Mouse (Mus musculus): Measurements from ENCODE around the gene Gspt1. TPM values are rescaled to one million over a fixed set of nuclear protein-coding genes. Genes with fewer than 3 reads are reported as not detected.
A peak's percentile ranks its signal among the peaks of the same experiment; 100 is the strongest.

Gene Gspt1
- polyA plus RNA-seq, 1 experiment from 2014 or later, result 111 TPM

GRCm38 (mm10) chr16:11174671-11175081, 79.4 kb downstream of the Gspt1 start:
- Histone ChIP-seq H3K9ac (ENCODE audit: low read length) (peak overlapping the region; percentile 83), H3K27ac (ENCODE audit: low read depth, low read length) (peak overlapping the region; percentile 46; the same call in 1 of the 2 replicates), H3K27me3 (ENCODE audit: control insufficient read depth, insufficient read depth, low read length) (peaks cover 2% of the 10 kb centered on the region; the same call in 1 of the 2 replicates), H3K36me3 (ENCODE audit: control insufficient read depth, insufficient read depth, low read length) (no peaks in the 10 kb centered on the region), H3K4me1 (replicated peaks; ENCODE audit: control insufficient read depth, insufficient read depth, low read length) (peaks cover 3% of the 10 kb centered on the region; the same call in 1 of the 2 replicates), H3K4me3 (ENCODE audit: low read depth, low read length) (peak overlapping the region; percentile 92), H3K4me2 (ENCODE audit: low read depth, low read length, severe bottlenecking) (peak overlapping the region; percentile 70), H3K9me3 (ENCODE audit: control insufficient read depth, low read length) (no peaks in the 10 kb centered on the region)
- WGBS, result 10% methylated on average over 10 of the region's 10 CpGs
- ATAC-seq (replicated peaks; ENCODE audit: low FRiP score) (no peak; the same call in 1 of the 2 replicates), DNase-seq (ENCODE audit: low spot score) (peak; percentile 74)

DNA sequence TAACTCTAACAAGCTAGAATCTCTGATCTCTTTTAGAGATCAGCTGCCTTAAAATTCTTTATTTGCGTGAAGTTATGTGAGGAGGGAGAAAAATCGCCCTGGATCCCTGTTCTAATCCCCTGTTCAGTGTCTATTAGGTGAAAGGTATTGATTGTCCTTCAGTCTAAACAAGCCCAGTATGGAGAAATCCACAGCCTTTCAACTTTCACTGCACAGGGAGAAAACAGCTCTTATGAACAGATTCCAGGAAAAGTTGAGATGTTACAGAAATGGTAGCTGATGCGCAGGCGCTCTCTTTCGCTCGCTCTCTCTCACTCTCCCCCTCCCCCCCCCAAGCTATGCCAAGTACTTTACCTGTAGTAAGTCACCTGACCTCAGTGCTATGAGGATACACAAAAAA, 82.4 kb downstream of the Gspt1 start:
- Histone ChIP-seq H3K9ac (ENCODE audit: low read length) (no peak overlapping the region), H3K4me3 (ENCODE audit: low read depth, low read length) (no peak overlapping the region), H3K27me3 (ENCODE audit: control insufficient read depth, insufficient read depth, low read length) (no peaks in the 10 kb centered on the region), H3K27ac (ENCODE audit: low read depth, low read length) (no peak overlapping the region), H3K36me3 (ENCODE audit: control insufficient read depth, insufficient read depth, low read length) (no peaks in the 10 kb centered on the region), H3K4me2 (ENCODE audit: low read depth, low read length, severe bottlenecking) (no peak overlapping the region), H3K4me1 (replicated peaks; ENCODE audit: control insufficient read depth, insufficient read depth, low read length) (no peaks in the 10 kb centered on the region; the same call in 1 of the 2 replicates), H3K9me3 (ENCODE audit: control insufficient read depth, low read length) (no peaks in the 10 kb centered on the region)
- no peak for ATAC-seq (replicated peaks; ENCODE audit: low FRiP score)
- 86% methylated on average over 6 of the region's 6 CpGs for WGBS
- DNase-seq (ENCODE audit: low spot score), result no peak

MicroRNAs within 50 kb of the gene (microRNA counts, 519-probe panel; counts per million panel counts)
- microRNA mmu-miR-1945, result 31.2 counts per million

Small RNA genes lying within 50 kb of the gene (microRNA-seq; reads per million reads assigned to microRNA genes)
- gene Mir1945 (ENCODE audit: insufficient number of aligned reads), result 7.6 reads per million

Other genes with a start within 250 kb of the Gspt1 start
- gene Snn, start 193.4 kb downstream of the Gspt1 start, polyA plus RNA-seq (2014; fragmentation: Nextera tagmentation; extraction: Ambion mirVana), result 95.9 and 104 TPM in 2 replicates
- gene Litaf, start 188.2 kb downstream of the Gspt1 start, polyA plus RNA-seq (2014; fragmentation: Nextera tagmentation; extraction: Ambion mirVana), result 52.0 and 57.4 TPM in 2 replicates
- 30.5 and 32.2 TPM in 2 replicates for gene Txndc11, start 119.7 kb downstream of the Gspt1 start, polyA plus RNA-seq (2014; fragmentation: Nextera tagmentation; extraction: Ambion mirVana)
- 91.2 and 100 TPM in 2 replicates for gene Zc3h7a, start 77.9 kb downstream of the Gspt1 start, polyA plus RNA-seq (2014; fragmentation: Nextera tagmentation; extraction: Ambion mirVana)
- gene Rsl1d1, start 51.0 kb downstream of the Gspt1 start, polyA plus RNA-seq (2014; fragmentation: Nextera tagmentation; extraction: Ambion mirVana), result 254 and 263 TPM in 2 replicates
- gene Tnfrsf17, start 59.5 kb upstream of the Gspt1 start, polyA plus RNA-seq (2014; fragmentation: Nextera tagmentation; extraction: Ambion mirVana), result 0.35 TPM in 1 of 2 replicates, not detected in the other
- gene Snx29, start 68.6 kb upstream of the Gspt1 start, polyA plus RNA-seq (2014; fragmentation: Nextera tagmentation; extraction: Ambion mirVana), result 12.5 and 13.5 TPM in 2 replicates

Data from forebrain, embryonic 11.5 days (tissue).